Mouse (Mus musculus) lung, embryonic 14.5 days (tissue): ENCODE results near the gene Zbtb8a. TPM values are rescaled to one million over a fixed set of nuclear protein-coding genes. Genes with fewer than 3 reads are reported as not detected.

Experiments
- ATAC-seq: fragments of 200-750 bp; cut with Nextera tagmentation; 2 replicates; pipeline ENCODE4 v1.8.0; 2017; ENCODE audit warnings: mild to moderate bottlenecking, moderate TSS enrichment, moderate library complexity; ENCODE audit not compliant: insufficient read depth
- DNase-seq: peaks from one replicate; pipeline ENCODE4 v3.0.0-alpha.2; 2015
- H3K27ac ChIP-seq: fragments of 300-500 bp; sonication (generic); 2 replicates; pipeline ENCODE4 v1.5.1; 2014; ENCODE audit warnings: low read depth, mild to moderate bottlenecking, moderate library complexity
- H3K27me3 ChIP-seq: fragments of 300-500 bp; sonication (generic); 2 replicates; pipeline ENCODE4 v1.6.1; 2014; ENCODE audit warnings: low read length, control low read depth; ENCODE audit not compliant: insufficient read depth
- H3K36me3 ChIP-seq: fragments of 300-500 bp; sonication (generic); 2 replicates; pipeline ENCODE4 v1.6.1; 2014; ENCODE audit warnings: control low read depth; ENCODE audit not compliant: insufficient read depth
- H3K4me1 ChIP-seq: fragments of 300-500 bp; sonication (generic); 2 replicates; pipeline ENCODE4 v1.6.1; 2014; ENCODE audit warnings: antibody characterized with exemption, control low read depth; ENCODE audit not compliant: insufficient read depth
- H3K4me2 ChIP-seq: fragments of 300-500 bp; sonication (generic); 2 replicates; pipeline ENCODE4 v1.6.1; 2014; ENCODE audit warnings: mild to moderate bottlenecking
- H3K4me3 ChIP-seq: fragments of 300-500 bp; sonication (generic); 2 replicates; pipeline ENCODE4 v1.5.1; 2014; ENCODE audit warnings: low read depth, low read length
- H3K9ac ChIP-seq: fragments of 300-500 bp; sonication (generic); 2 replicates; pipeline ENCODE4 v1.6.1; 2014
- H3K9me3 ChIP-seq: fragments of 300-500 bp; sonication (generic); 2 replicates; pipeline ENCODE4 v1.6.1; 2016; ENCODE audit warnings: low read depth, low read length, control low read depth
- CTCF ChIP-seq: IDR thresholded peaks from 2 replicates; pipeline ENCODE4 v1.5.1; 2016; ENCODE audit warnings: antibody characterized with exemption, low read depth
- WGBS: fragments of 180-500 bp; shearing (Covaris S2); extraction: QIAGEN DNeasy Blood & Tissue Kit; methylation state at CpG from one replicate; pipeline ENCODE4 v1.1.7; 2014; 5-methylcytosine and 5-hydroxymethylcytosine counted together
- polyA plus RNA-seq: library from polyadenylated mRNA; unstranded; fragments of >200 nt; fragmentation: Nextera tagmentation; extraction: Ambion mirVana; gene quantifications from 2 replicates; pipeline ENCODE4 v1.2.1, GENCODE M21; 2014

Zbtb8a gene
- polyA plus RNA-seq, 1 experiment from 2014 or later = 16.2 TPM

GRCm38 (mm10) chr4:129320876-129321275 lies 57.0 kb downstream of the Zbtb8a start:
- ATAC-seq (no peak), DNase-seq (no peak)
- Histone ChIP-seq H3K4me3 (no peak overlapping the region), H3K9ac (no peak overlapping the region), H3K27ac (no peak overlapping the region), H3K27me3 (no peaks in the 10 kb centered on the region), H3K36me3 (peaks cover 92% of the 10 kb centered on the region), H3K4me2 (no peak overlapping the region), H3K9me3 (no peaks in the 10 kb centered on the region), H3K4me1 (no peaks in the 10 kb centered on the region)
- 75% methylated on average over 1 of the region's 1 CpGs for WGBS
- no peak for TF ChIP-seq CTCF

- 59% methylated on average over 3 of the region's 3 CpGs for WGBS
These were observed 64.0 kb downstream of the Zbtb8a start for GRCm38 (mm10) chr4:129313886-129314285.

GRCm38 (mm10) chr4:129307936-129308335 lies 70.0 kb downstream of the Zbtb8a start:
- no peak overlapping the region for H3K9ac ChIP-seq
- no peak for DNase-seq
- H3K4me1 ChIP-seq = no peaks in the 10 kb centered on the region
- H3K4me2 ChIP-seq = no peak overlapping the region
- 82% methylated on average over 1 of the region's 1 CpGs for WGBS
- no peak for ATAC-seq
- no peaks in the 10 kb centered on the region for H3K9me3 ChIP-seq
- H3K27me3 ChIP-seq = no peaks in the 10 kb centered on the region
- no peak overlapping the region for H3K27ac ChIP-seq
- H3K36me3 ChIP-seq = peaks cover 66% of the 10 kb centered on the region
- H3K4me3 ChIP-seq = no peak overlapping the region
- no peak for TF ChIP-seq CTCF

More at GRCm38 (mm10) chr4:129313886-129314285, 64.0 kb downstream of the Zbtb8a start:
- Histone ChIP-seq H3K36me3 (peaks cover 95% of the 10 kb centered on the region), H3K4me2 (no peak overlapping the region), H3K4me3 (no peak overlapping the region), H3K9ac (no peak overlapping the region), H3K9me3 (no peaks in the 10 kb centered on the region), H3K4me1 (no peaks in the 10 kb centered on the region), H3K27ac (no peak overlapping the region), H3K27me3 (no peaks in the 10 kb centered on the region)
- no peak for DNase-seq
- no peak for TF ChIP-seq CTCF
- ATAC-seq = no peak

GRCm38 (mm10) chr4:129304306-129304705 lies 73.6 kb downstream of the Zbtb8a start:
- Histone ChIP-seq H3K4me3 (no peak overlapping the region), H3K9me3 (no peaks in the 10 kb centered on the region), H3K36me3 (peaks cover 33% of the 10 kb centered on the region), H3K4me2 (no peak overlapping the region), H3K9ac (no peak overlapping the region), H3K27ac (no peak overlapping the region), H3K4me1 (no peaks in the 10 kb centered on the region), H3K27me3 (no peaks in the 10 kb centered on the region)
- TF ChIP-seq CTCF = no peak
- WGBS = 40% methylated on average over 1 of the region's 1 CpGs
- ATAC-seq (no peak), DNase-seq (no peak)

GRCm38 (mm10) chr4:129303816-129304215 lies 74.1 kb downstream of the Zbtb8a start:
- Histone ChIP-seq H3K27me3 (no peaks in the 10 kb centered on the region), H3K4me1 (no peaks in the 10 kb centered on the region), H3K9me3 (no peaks in the 10 kb centered on the region), H3K36me3 (peaks cover 28% of the 10 kb centered on the region), H3K4me3 (no peak overlapping the region), H3K4me2 (no peak overlapping the region), H3K9ac (no peak overlapping the region; the same call in 1 of the 2 replicates), H3K27ac (no peak overlapping the region)
- 80% methylated on average over 9 of the region's 9 CpGs for WGBS
- no peak for DNase-seq
- ATAC-seq = no peak
- TF ChIP-seq CTCF = no peak

Other genes with a start within 250 kb of the Zbtb8a start
- 2.1 and 2.2 TPM in 2 replicates for gene Fndc5, start 241.1 kb downstream of the Zbtb8a start, polyA plus RNA-seq
- 17.3 and 18.1 TPM in 2 replicates for gene S100pbp, start 188.4 kb downstream of the Zbtb8a start, polyA plus RNA-seq
- gene Yars, start 188.4 kb downstream of the Zbtb8a start, polyA plus RNA-seq = 84.4 and 92.2 TPM in 2 replicates
- gene C77080, start 116.7 kb downstream of the Zbtb8a start, polyA plus RNA-seq = 2.8 and 3.2 TPM in 2 replicates
- 0.33 and 0.54 TPM in 2 replicates for gene Sync, start 90.5 kb downstream of the Zbtb8a start, polyA plus RNA-seq
- 387 and 402 TPM in 2 replicates for gene Rbbp4, start 42.7 kb downstream of the Zbtb8a start, polyA plus RNA-seq
- gene Zbtb8os, start 42.4 kb downstream of the Zbtb8a start, polyA plus RNA-seq = 49.2 and 51.6 TPM in 2 replicates
- 1.3 and 2.8 TPM in 2 replicates for gene Zbtb8b, start 62.7 kb upstream of the Zbtb8a start, polyA plus RNA-seq
- 20.5 and 20.9 TPM in 2 replicates for gene Bsdc1, start 83.5 kb upstream of the Zbtb8a start, polyA plus RNA-seq
- gene Tssk3, start 112.9 kb upstream of the Zbtb8a start, polyA plus RNA-seq = not detected in 2 replicates
- gene Fam229a, start 113.1 kb upstream of the Zbtb8a start, polyA plus RNA-seq = not detected in 2 replicates
- 799 and 847 TPM in 2 replicates for gene Marcksl1, start 135.5 kb upstream of the Zbtb8a start, polyA plus RNA-seq
- gene Hdac1, start 164.6 kb upstream of the Zbtb8a start, polyA plus RNA-seq = 243 and 246 TPM in 2 replicates
- 5.7 and 7.8 TPM in 2 replicates for gene Lck, start 195.5 kb upstream of the Zbtb8a start, polyA plus RNA-seq
- 2.2 and 2.7 TPM in 2 replicates for gene Fam167b, start 200.4 kb upstream of the Zbtb8a start, polyA plus RNA-seq
- gene Eif3i, start 222.5 kb upstream of the Zbtb8a start, polyA plus RNA-seq = 308 and 316 TPM in 2 replicates
- gene Tmem234, start 222.6 kb upstream of the Zbtb8a start, polyA plus RNA-seq = 187 and 200 TPM in 2 replicates
- gene Dcdc2b, start 236.1 kb upstream of the Zbtb8a start, polyA plus RNA-seq = 2.1 and 2.5 TPM in 2 replicates
- 23.6 and 25.8 TPM in 2 replicates for gene Iqcc, start 241.0 kb upstream of the Zbtb8a start, polyA plus RNA-seq
- 43.9 and 46.3 TPM in 2 replicates for gene Ccdc28b, start 245.8 kb upstream of the Zbtb8a start, polyA plus RNA-seq